Mouse (Mus musculus): ENCODE results near the gene Rnf167. TPM values are rescaled to one million over a fixed set of nuclear protein-coding genes. Genes with fewer than 3 reads are reported as not detected.
A peak's percentile ranks its signal among the peaks of the same experiment; 100 is the strongest.

The Rnf167 gene
- polyA plus RNA-seq, 1 experiment: 70.1 TPM

- no peak overlapping the region for H3K4me3 ChIP-seq (ENCODE audit: insufficient read depth, low read length)
- TF ChIP-seq POLR2A (IDR thresholded peaks at IDR 0.05; ENCODE audit: borderline replicate concordance, low read depth, low read length): no peak
- no peak for TF ChIP-seq CTCF (IDR thresholded peaks at IDR 0.05; ENCODE audit: low read depth, low read length)
- no peak overlapping the region for H3K27ac ChIP-seq (ENCODE audit: insufficient read depth, low read depth, low read length)
- peaks cover 38% of the 10 kb centered on the region for H3K4me1 ChIP-seq (ENCODE audit: control insufficient read depth, insufficient read depth, low read length)
Measured at GRCm38 (mm10) chr11:70658521-70658920, 11.5 kb downstream of the Rnf167 start.

- Histone ChIP-seq H3K4me1 (ENCODE audit: control insufficient read depth, insufficient read depth, low read length) (peaks cover 38% of the 10 kb centered on the region), H3K4me3 (ENCODE audit: insufficient read depth, low read length) (no peak overlapping the region), H3K27ac (ENCODE audit: insufficient read depth, low read depth, low read length) (no peak overlapping the region)
- TF ChIP-seq CTCF (IDR thresholded peaks at IDR 0.05; ENCODE audit: low read depth, low read length) (no peak), POLR2A (IDR thresholded peaks at IDR 0.05; ENCODE audit: borderline replicate concordance, low read depth, low read length) (no peak)
Measured at GRCm38 (mm10) chr11:70658942-70659341, 11.9 kb downstream of the Rnf167 start.

- Histone ChIP-seq H3K4me3 (ENCODE audit: insufficient read depth, low read length) (no peak overlapping the region), H3K4me1 (ENCODE audit: control insufficient read depth, insufficient read depth, low read length) (peaks cover 38% of the 10 kb centered on the region), H3K27ac (ENCODE audit: insufficient read depth, low read depth, low read length) (no peak overlapping the region)
- no peak for TF ChIP-seq CTCF (IDR thresholded peaks at IDR 0.05; ENCODE audit: low read depth, low read length)
- TF ChIP-seq POLR2A (IDR thresholded peaks at IDR 0.05; ENCODE audit: borderline replicate concordance, low read depth, low read length): no peak
Measured at GRCm38 (mm10) chr11:70660571-70660970, 13.5 kb downstream of the Rnf167 start.

- Histone ChIP-seq H3K4me1 (ENCODE audit: control insufficient read depth, insufficient read depth, low read length) (peaks cover 37% of the 10 kb centered on the region), H3K4me3 (ENCODE audit: insufficient read depth, low read length) (no peak overlapping the region), H3K27ac (ENCODE audit: insufficient read depth, low read depth, low read length) (no peak overlapping the region)
- TF ChIP-seq CTCF (IDR thresholded peaks at IDR 0.05; ENCODE audit: low read depth, low read length): no peak
- TF ChIP-seq POLR2A (IDR thresholded peaks at IDR 0.05; ENCODE audit: borderline replicate concordance, low read depth, low read length): no peak
Measured at GRCm38 (mm10) chr11:70663101-70663500, 16.1 kb downstream of the Rnf167 start.

- H3K4me1 ChIP-seq (ENCODE audit: control insufficient read depth, insufficient read depth, low read length): peaks cover 29% of the 10 kb centered on the region
- TF ChIP-seq CTCF (IDR thresholded peaks at IDR 0.05; ENCODE audit: low read depth, low read length): no peak
- TF ChIP-seq POLR2A (IDR thresholded peaks at IDR 0.05; ENCODE audit: borderline replicate concordance, low read depth, low read length): no peak
Measured at GRCm38 (mm10) chr11:70663957-70664356, 16.9 kb downstream of the Rnf167 start.

GRCm38 (mm10) chr11:70664741-70665140 is 17.7 kb downstream of the Rnf167 start:
- H3K4me3 ChIP-seq (ENCODE audit: insufficient read depth, low read length): no peak overlapping the region
- H3K27ac ChIP-seq (ENCODE audit: insufficient read depth, low read depth, low read length): no peak overlapping the region
- TF ChIP-seq CTCF (IDR thresholded peaks at IDR 0.05; ENCODE audit: low read depth, low read length) (no peak), POLR2A (IDR thresholded peaks at IDR 0.05; ENCODE audit: borderline replicate concordance, low read depth, low read length) (no peak)
- peaks cover 22% of the 10 kb centered on the region for H3K4me1 ChIP-seq (ENCODE audit: control insufficient read depth, insufficient read depth, low read length)

More at GRCm38 (mm10) chr11:70663957-70664356, 16.9 kb downstream of the Rnf167 start:
- no peak overlapping the region for H3K27ac ChIP-seq (ENCODE audit: insufficient read depth, low read depth, low read length)
- no peak overlapping the region for H3K4me3 ChIP-seq (ENCODE audit: insufficient read depth, low read length)

GRCm38 (mm10) chr11:70666687-70667086 is 19.7 kb downstream of the Rnf167 start:
- Histone ChIP-seq H3K4me1 (ENCODE audit: control insufficient read depth, insufficient read depth, low read length) (peaks cover 36% of the 10 kb centered on the region), H3K4me3 (ENCODE audit: insufficient read depth, low read length) (peak overlapping the region; percentile 61; the same call in 1 of the 2 replicates), H3K27ac (ENCODE audit: insufficient read depth, low read depth, low read length) (peak overlapping the region; percentile 99)
- no peak for TF ChIP-seq CTCF (IDR thresholded peaks at IDR 0.05; ENCODE audit: low read depth, low read length)
- no peak for TF ChIP-seq POLR2A (IDR thresholded peaks at IDR 0.05; ENCODE audit: borderline replicate concordance, low read depth, low read length)

- peaks cover 42% of the 10 kb centered on the region for H3K4me1 ChIP-seq (ENCODE audit: control insufficient read depth, insufficient read depth, low read length)
- peak overlapping the region; percentile 61 for H3K4me3 ChIP-seq (ENCODE audit: insufficient read depth, low read length)
- no peak for TF ChIP-seq CTCF (IDR thresholded peaks at IDR 0.05; ENCODE audit: low read depth, low read length)
- no peak for TF ChIP-seq POLR2A (IDR thresholded peaks at IDR 0.05; ENCODE audit: borderline replicate concordance, low read depth, low read length)
- peak overlapping the region; percentile 99 for H3K27ac ChIP-seq (ENCODE audit: insufficient read depth, low read depth, low read length)
Measured at GRCm38 (mm10) chr11:70667271-70668150, 20.5 kb downstream of the Rnf167 start.

- no peak for TF ChIP-seq CTCF (IDR thresholded peaks at IDR 0.05; ENCODE audit: low read depth, low read length)
- TF ChIP-seq POLR2A (IDR thresholded peaks at IDR 0.05; ENCODE audit: borderline replicate concordance, low read depth, low read length): no peak
- Histone ChIP-seq H3K4me3 (ENCODE audit: insufficient read depth, low read length) (peak overlapping the region; percentile 61), H3K4me1 (ENCODE audit: control insufficient read depth, insufficient read depth, low read length) (peaks cover 38% of the 10 kb centered on the region), H3K27ac (ENCODE audit: insufficient read depth, low read depth, low read length) (peak overlapping the region; percentile 99)
Measured at GRCm38 (mm10) chr11:70668335-70668770, 21.3 kb downstream of the Rnf167 start.
